Mouse (Mus musculus): ENCODE results near the gene Olfr1006. TPM values are rescaled to one million over a fixed set of nuclear protein-coding genes. Genes with fewer than 3 reads are reported as not detected.
"Not testable (repeated sequence)": the region's sequence is repeated elsewhere in the genome, so short reads cannot be mapped to it uniquely, and the experiment has no call there.

Olfr1006 gene
- not detected for total RNA-seq (2021)

DNA sequence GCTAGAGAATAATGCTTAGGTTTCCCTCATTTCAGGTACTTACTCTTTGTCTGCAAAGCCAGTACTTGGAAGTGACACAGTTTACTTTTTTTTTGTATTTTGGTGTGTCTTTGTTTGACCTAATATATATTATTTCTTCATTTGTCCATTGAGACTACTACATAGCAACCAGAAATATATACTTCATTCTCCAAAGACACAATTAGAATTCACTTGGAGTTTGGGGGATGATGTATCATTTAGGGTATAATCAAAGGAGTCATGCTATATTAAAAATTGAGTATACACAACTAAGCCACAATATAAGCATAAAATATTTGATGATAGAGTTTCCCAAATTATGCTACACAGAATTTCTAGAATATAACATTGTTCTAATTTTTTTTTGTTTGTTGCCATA lies at the start of gene Olfr1006:
Gene Olfr1006, minus strand, starts transcription at position 101 of the 400 bp plus-strand sequence.
- DNase-seq (ENCODE audit: extremely low spot score in 1 of 2, low spot score in 1 of 2): no peak

DNA sequence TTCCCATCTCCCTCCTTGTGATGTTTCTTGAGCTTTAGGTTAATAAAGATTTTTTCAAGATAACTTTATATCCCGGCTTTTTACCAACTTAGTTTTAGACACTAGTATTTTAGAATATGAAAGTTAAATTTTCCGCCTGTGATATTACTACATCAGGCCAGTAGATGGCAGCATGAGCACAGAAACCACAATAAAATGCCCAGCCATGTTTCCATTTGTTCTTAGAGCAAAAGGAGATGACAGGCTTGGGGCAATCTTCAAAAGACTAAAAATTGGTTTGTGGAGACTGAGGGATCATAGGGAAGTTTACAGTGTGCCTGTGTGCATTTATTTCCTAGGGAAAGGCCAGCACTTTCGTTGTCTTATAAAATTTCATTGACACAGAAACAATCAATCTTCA lies 47.2 kb upstream of the Olfr1006 start:
- DNase-seq (ENCODE audit: extremely low spot score in 1 of 2, low spot score in 1 of 2): peak in 1 of 2 experiments; percentile 25

- no peak for DNase-seq (ENCODE audit: extremely low spot score in 1 of 2, low spot score in 1 of 2)
Observed at GRCm38 (mm10) chr2:85715119-85715518, 36.6 kb upstream of the Olfr1006 start, which contains the start of gene Olfr1009. Gene Olfr1009 (plus strand): TSS chr2:85715419.

DNA sequence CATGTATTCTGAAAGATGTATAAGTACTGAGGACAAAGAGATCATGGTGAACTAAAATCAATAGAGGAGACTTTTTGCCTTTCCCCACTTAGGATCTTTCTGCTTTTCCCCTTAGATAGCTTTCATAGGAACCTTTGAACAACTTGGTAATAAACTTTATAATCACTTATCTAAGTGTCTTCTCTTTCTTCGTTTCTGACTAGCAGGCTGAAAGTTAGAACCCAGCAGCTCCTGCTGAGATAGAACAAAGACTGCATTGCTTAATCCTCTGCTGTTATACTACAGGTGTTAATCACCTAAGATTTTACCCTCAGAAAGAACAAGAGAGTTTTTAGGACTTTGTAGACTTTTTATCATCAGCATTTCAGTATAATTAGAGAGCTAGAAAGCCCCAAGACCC lies 32.6 kb upstream of the Olfr1006 start:
- no peak for DNase-seq (ENCODE audit: extremely low spot score in 1 of 2, low spot score in 1 of 2)

GRCm38 (mm10) chr2:85710680-85711079 lies 32.1 kb upstream of the Olfr1006 start:
- not testable (repeated sequence) for DNase-seq (ENCODE audit: extremely low spot score in 1 of 2, low spot score in 1 of 2)

GRCm38 (mm10) chr2:85689131-85689530 lies 10.6 kb upstream of the Olfr1006 start, which contains the start of gene Olfr1008:
Gene Olfr1008 (plus strand): TSS chr2:85689431.
- no peak for DNase-seq (ENCODE audit: extremely low spot score in 1 of 2, low spot score in 1 of 2)

DNA sequence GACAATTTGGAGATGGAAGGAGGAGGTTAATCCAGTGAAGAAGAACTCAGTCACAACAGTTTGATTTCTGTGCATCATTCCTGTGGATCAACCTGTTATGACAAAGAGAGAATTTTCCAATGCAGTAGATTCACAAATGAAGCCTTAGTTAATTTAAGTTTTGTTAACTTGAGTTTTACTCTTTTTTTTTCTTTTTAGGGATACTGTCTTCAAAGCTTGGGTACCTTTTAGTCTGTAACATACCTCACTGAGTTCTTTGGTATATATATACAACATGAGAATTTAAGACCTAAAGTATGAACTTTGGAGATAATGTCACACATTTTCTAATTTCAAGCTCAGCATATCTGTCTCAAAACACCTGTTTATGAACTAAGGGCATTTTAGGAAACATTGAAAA lies 14.2 kb downstream of the Olfr1006 start, which contains the start of gene Olfr154:
Gene Olfr154, minus strand, starts transcription at position 101 of the 400 bp plus-strand sequence.
- DNase-seq (ENCODE audit: extremely low spot score in 1 of 2, low spot score in 1 of 2): not testable (repeated sequence)

DNA sequence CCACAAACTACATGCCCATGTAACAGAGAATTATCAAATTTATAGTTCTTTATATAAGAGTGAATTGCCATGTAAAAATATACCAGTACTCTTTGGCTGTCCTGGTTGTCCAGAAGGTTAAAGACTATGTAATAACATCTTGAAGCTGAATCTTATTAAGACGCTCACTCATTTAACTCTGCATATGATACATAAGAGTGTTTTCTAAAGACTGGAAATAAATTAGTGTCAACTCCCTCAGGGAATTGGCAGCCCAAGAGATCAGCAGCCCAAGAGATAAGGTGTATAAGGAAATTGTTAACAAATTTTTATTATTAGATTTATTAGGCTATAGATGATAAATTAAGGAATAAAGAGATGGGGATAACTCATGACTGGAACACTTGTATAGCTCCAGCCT lies 28.0 kb downstream of the Olfr1006 start, which contains the start of gene Olfr1002:
Gene Olfr1002, minus strand, starts transcription at position 101 of the 400 bp plus-strand sequence.
- DNase-seq (ENCODE audit: extremely low spot score in 1 of 2, low spot score in 1 of 2): no peak

Other genes starting within 250 kb of the Olfr1006 start
- gene Olfr994, start 242.3 kb downstream of the Olfr1006 start, total RNA-seq (2021): not detected
- not detected for gene Olfr995, start 235.1 kb downstream of the Olfr1006 start, total RNA-seq (2021)
- under 1 TPM; 0.20 to 0.21 TPM for gene 4833423E24Rik, start 159.7 kb downstream of the Olfr1006 start, total RNA-seq (2021)
- not detected for gene Olfr996, start 99.6 kb downstream of the Olfr1006 start, total RNA-seq (2021)
- gene Olfr998, start 89.8 kb downstream of the Olfr1006 start, total RNA-seq (2021): not detected
- not detected for gene Olfr1000, start 66.9 kb downstream of the Olfr1006 start, total RNA-seq (2021)
- not detected for gene Olfr1002, start 28.1 kb downstream of the Olfr1006 start, total RNA-seq (2021)
- not detected for gene Olfr154, start 14.3 kb downstream of the Olfr1006 start, total RNA-seq (2021)
- not detected for gene Olfr1008, start 10.7 kb upstream of the Olfr1006 start, total RNA-seq (2021)
- not detected for gene Olfr1009, start 36.7 kb upstream of the Olfr1006 start, total RNA-seq (2021)
- not detected for gene Olfr1012, start 84.0 kb upstream of the Olfr1006 start, total RNA-seq (2021)
- gene Olfr1013, start 88.3 kb upstream of the Olfr1006 start, total RNA-seq (2021): not detected
- gene Olfr1014, start 93.9 kb upstream of the Olfr1006 start, total RNA-seq (2021): not detected
- not detected for gene Olfr1015, start 103.2 kb upstream of the Olfr1006 start, total RNA-seq (2021)
- not detected for gene Olfr1016, start 123.8 kb upstream of the Olfr1006 start, total RNA-seq (2021)
- gene Olfr1018, start 139.7 kb upstream of the Olfr1006 start, total RNA-seq (2021): not detected
- not detected for gene Olfr1019, start 166.7 kb upstream of the Olfr1006 start, total RNA-seq (2021)
- gene Olfr1020, start 168.3 kb upstream of the Olfr1006 start, total RNA-seq (2021): not detected
- gene Olfr1022, start 189.8 kb upstream of the Olfr1006 start, total RNA-seq (2021): not detected
- gene Olfr1023, start 206.9 kb upstream of the Olfr1006 start, total RNA-seq (2021): not detected
- gene Olfr1024, start 226.3 kb upstream of the Olfr1006 start, total RNA-seq (2021): not detected
- gene Olfr1025-ps1, start 236.4 kb upstream of the Olfr1006 start, total RNA-seq (2021): not detected
- gene Olfr1026, start 242.8 kb upstream of the Olfr1006 start, total RNA-seq (2021): not detected

Data from layer of hippocampus, postnatal 25 days (tissue).